Mouse (Mus musculus) hindbrain, embryonic 11.5 days (tissue): ENCODE measurements around the gene Sox5. TPM values are rescaled to one million over a fixed set of nuclear protein-coding genes. Genes with fewer than 3 reads are reported as not detected.
"Not testable (repeated sequence)": the region's sequence is repeated elsewhere in the genome, so short reads cannot be mapped to it uniquely, and the experiment has no call there.

Experiments used
- ATAC-seq: fragments of 200-750 bp; cut with Nextera tagmentation; 2 replicates; pipeline ENCODE4 v1.8.0; 2017; ENCODE audit warnings: mild to moderate bottlenecking, moderate TSS enrichment, moderate library complexity; ENCODE audit not compliant: low FRiP score
- DNase-seq: peaks from one replicate; pipeline ENCODE4 v3.0.0-alpha.2; 2015; ENCODE audit warnings: low spot score
- H3K27ac ChIP-seq: fragments of 300-500 bp; sonication (generic); 2 replicates; pipeline ENCODE4 v1.5.1; 2014; ENCODE audit warnings: mild to moderate bottlenecking, low read depth, low read length
- H3K27me3 ChIP-seq: fragments of 300-500 bp; sonication (generic); 2 replicates; pipeline ENCODE4 v1.6.1; 2014; ENCODE audit warnings: mild to moderate bottlenecking, low read length, moderate library complexity, mixed read lengths; ENCODE audit not compliant: control insufficient read depth, insufficient read depth
- H3K36me3 ChIP-seq: fragments of 300-500 bp; sonication (generic); 2 replicates; pipeline ENCODE4 v1.6.1; 2014; ENCODE audit warnings: mild to moderate bottlenecking, low read length, moderate library complexity, mixed read lengths; ENCODE audit not compliant: control insufficient read depth, insufficient read depth
- H3K4me1 ChIP-seq: fragments of 300-500 bp; sonication (generic); replicated peaks from 2 replicates; pipeline ENCODE4 v1.6.1; 2014; ENCODE audit warnings: low read length, mixed read lengths; ENCODE audit not compliant: control insufficient read depth, insufficient read depth
- H3K4me2 ChIP-seq: fragments of 300-500 bp; sonication (generic); replicated peaks from 2 replicates; pipeline ENCODE4 v1.6.1; 2014; ENCODE audit warnings: mild to moderate bottlenecking, low read depth, low read length
- H3K4me3 ChIP-seq: fragments of 300-500 bp; sonication (generic); 2 replicates; pipeline ENCODE4 v1.5.1; 2014; ENCODE audit warnings: low read depth, low read length
- H3K9ac ChIP-seq: fragments of 300-500 bp; sonication (generic); 2 replicates; pipeline ENCODE4 v1.6.1; 2014; ENCODE audit warnings: low read depth, low read length
- H3K9me3 ChIP-seq: fragments of 300-500 bp; sonication (generic); 2 replicates; pipeline ENCODE4 v1.6.1; 2016; ENCODE audit warnings: low read length; ENCODE audit not compliant: control insufficient read depth
- WGBS: fragments of 180-500 bp; shearing (Covaris S2); extraction: QIAGEN DNeasy Blood & Tissue Kit; methylation state at CpG from one replicate; pipeline ENCODE4 v1.1.7; 2014; 5-methylcytosine and 5-hydroxymethylcytosine counted together
- polyA plus RNA-seq: library from polyadenylated mRNA; unstranded; fragments of >200 nt; fragmentation: Nextera tagmentation; extraction: Ambion mirVana; gene quantifications from 2 replicates; pipeline ENCODE4 v1.2.1, GENCODE M21; 2014

The Sox5 gene
- polyA plus RNA-seq, 1 experiment from 2014 or later, result 35.0 TPM

DNA sequence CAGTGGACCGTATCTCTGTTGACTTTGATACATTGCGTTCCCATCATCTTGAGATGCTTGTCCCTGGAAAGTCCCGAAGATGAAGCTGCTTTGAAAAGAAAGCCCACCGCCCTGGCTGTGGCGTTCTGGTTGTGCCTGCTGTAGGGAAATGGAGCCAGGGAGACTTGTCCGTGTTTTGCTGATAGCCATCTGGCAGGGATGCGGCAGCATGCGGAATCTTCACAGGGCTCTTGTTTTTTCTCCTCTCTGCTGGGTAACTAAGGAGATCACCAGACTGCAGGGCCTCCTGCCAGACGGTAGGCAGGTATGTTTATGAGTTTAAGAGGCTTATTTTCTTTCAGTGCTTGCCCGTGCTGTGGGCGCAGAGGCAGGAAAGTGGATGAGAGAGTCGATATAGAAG, 499.0 kb downstream of the Sox5 start:
- no peaks in the 10 kb centered on the region for H3K9me3 ChIP-seq
- H3K36me3 ChIP-seq, result no peaks in the 10 kb centered on the region
- H3K4me3 ChIP-seq, result no peak overlapping the region
- H3K4me2 ChIP-seq, result no peak overlapping the region
- whole genome bisulfite sequencing, result 78% methylated on average over 12 of the region's 12 CpGs
- no peaks in the 10 kb centered on the region for H3K27me3 ChIP-seq
- no peak overlapping the region for H3K27ac ChIP-seq
- DNase-seq (no peak), ATAC-seq (no peak)
- no peaks in the 10 kb centered on the region for H3K4me1 ChIP-seq
- no peak overlapping the region for H3K9ac ChIP-seq

DNA sequence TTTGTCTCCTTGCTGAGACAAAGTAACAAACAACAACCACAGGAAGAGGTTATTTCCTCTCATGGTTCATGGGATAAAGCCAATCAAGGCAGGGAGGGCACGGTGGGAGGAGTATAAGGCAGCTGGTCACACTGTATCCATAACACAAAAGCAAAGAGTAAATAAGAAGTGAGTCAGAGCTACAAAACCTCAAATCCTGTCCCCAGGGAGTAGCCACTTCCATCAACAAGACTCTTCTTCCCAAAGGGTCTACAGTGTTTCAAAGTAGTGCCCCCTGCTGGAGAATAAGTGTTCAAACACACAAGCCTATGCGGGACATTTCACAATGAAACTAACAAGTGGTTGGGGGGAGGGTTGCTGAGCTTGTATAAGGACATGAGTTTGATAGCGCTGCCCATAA, 500.1 kb downstream of the Sox5 start:
- ATAC-seq, result no peak
- 97% methylated on average over 3 of the region's 3 CpGs for WGBS
- no peaks in the 10 kb centered on the region for H3K36me3 ChIP-seq

DNA sequence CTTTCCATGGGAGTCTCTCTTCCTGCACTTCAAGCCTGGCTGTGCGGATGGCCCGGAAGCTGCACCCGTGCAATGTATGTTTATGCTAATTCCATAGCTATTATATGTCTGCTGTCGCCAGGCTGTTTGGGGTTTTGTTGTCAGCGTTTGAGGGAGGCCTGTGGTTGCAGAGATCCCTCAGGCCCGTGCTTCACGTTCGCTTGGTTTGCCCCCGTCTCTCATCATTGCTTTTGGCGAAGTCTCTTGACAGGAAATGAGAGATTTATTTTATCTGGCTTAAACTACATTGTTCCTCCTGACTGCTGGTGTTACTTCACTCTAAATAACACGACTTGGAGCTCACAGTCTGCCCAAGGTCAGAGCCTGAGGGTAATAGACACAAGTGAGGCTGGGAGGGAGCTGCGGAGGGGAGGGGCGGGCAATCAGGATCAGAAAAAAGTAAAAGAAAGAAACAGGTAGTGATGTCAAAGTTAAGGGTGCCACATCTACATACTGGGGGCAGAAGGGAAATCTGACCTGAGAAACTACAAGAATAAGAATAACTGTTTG, 503.2 kb downstream of the Sox5 start:
- no peaks in the 10 kb centered on the region for H3K36me3 ChIP-seq
- whole genome bisulfite sequencing, result 72% methylated on average over 13 of the region's 13 CpGs

More for the DNA sequence above, 500.1 kb downstream of the Sox5 start:
- Histone ChIP-seq H3K4me3 (no peak overlapping the region), H3K4me1 (no peaks in the 10 kb centered on the region), H3K27me3 (no peaks in the 10 kb centered on the region), H3K9ac (no peak overlapping the region), H3K27ac (no peak overlapping the region), H3K4me2 (no peak overlapping the region), H3K9me3 (no peaks in the 10 kb centered on the region)
- no peak for DNase-seq

DNA sequence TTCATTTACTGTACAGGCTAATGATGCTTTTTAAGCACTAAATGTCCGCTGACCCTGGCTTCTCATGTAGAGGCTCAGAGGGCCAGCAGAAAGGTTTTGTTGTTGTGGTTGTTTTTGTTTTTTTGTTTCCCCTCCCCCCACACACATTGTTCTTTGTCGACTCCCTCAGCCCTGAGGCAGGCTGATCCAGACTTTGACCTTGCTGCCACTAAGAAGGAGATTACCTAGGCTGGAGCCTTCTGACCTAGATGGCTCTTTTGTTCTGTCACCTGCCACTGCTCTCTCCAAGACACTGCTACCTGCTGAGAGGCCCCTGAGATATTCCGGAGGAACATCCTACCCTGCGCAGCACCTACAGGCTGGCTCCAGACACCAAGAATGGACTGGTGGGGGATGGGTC, 508.4 kb downstream of the Sox5 start:
- H3K4me2 ChIP-seq, H3K27ac ChIP-seq, H3K36me3 ChIP-seq, H3K4me1 ChIP-seq, H3K27me3 ChIP-seq, H3K4me3 ChIP-seq, DNase-seq, H3K9me3 ChIP-seq, ATAC-seq: not testable (repeated sequence)
- 21% methylated on average over 4 of the region's 4 CpGs for WGBS
- H3K9ac ChIP-seq, result 0 out of 2 replicates have a peak overlapping the region, but pooled peaks have one; percentile 15

More for the DNA sequence above, 503.2 kb downstream of the Sox5 start:
- H3K27ac ChIP-seq, result no peak overlapping the region
- no peak overlapping the region for H3K4me2 ChIP-seq
- no peaks in the 10 kb centered on the region for H3K9me3 ChIP-seq
- DNase-seq, result no peak
- no peaks in the 10 kb centered on the region for H3K27me3 ChIP-seq
- H3K4me3 ChIP-seq, result no peak overlapping the region
- no peaks in the 10 kb centered on the region for H3K4me1 ChIP-seq
- no peak overlapping the region for H3K9ac ChIP-seq
- ATAC-seq, result no peak

DNA sequence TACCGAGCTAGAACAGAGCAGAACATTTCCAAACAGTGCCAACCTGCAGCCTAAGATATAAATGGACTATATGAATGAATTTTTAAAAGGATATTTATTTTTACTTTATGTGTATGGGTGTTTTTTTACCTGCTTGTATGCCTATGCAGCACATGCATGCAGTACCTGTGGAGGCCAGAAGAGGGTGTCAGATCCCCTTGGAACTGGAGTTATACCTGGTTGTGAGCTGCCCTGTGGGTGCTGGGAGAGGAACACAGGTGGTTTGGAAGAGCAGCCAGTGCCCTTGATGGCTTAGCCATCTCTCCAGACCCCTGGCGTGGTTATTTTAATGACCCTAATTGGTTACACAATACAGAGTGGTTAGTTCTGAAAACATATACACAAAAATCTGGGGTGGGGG, 510.5 kb downstream of the Sox5 start:
- Histone ChIP-seq H3K27ac (no peak overlapping the region), H3K4me3 (no peak overlapping the region), H3K4me1 (no peaks in the 10 kb centered on the region), H3K27me3 (no peaks in the 10 kb centered on the region), H3K4me2 (no peak overlapping the region), H3K9me3 (no peaks in the 10 kb centered on the region), H3K9ac (no peak overlapping the region), H3K36me3 (no peaks in the 10 kb centered on the region)
- no peak for ATAC-seq
- DNase-seq, result no peak
- 89% methylated on average over 2 of the region's 2 CpGs for WGBS

DNA sequence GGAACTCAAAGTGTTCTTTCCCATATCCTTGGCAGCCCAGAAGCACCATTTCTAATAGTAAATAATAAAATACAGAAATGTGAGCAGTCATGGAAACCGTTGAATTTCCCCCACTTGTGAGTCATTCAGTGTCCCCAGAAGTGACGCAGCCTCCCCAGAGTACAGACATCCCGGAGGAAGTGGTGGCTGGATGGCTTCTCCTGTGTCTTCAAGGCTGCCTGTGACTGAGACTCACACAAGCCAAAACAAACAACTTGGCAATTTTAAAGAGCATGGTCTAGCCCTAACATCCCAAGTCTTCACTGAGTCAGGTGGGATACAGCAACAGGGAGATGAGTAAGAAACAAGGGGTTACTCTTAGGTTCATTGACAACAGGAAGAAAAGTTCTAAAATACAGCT, 511.5 kb downstream of the Sox5 start:
- 89% methylated on average over 3 of the region's 3 CpGs for WGBS
- Histone ChIP-seq H3K4me3 (no peak overlapping the region), H3K36me3 (no peaks in the 10 kb centered on the region), H3K27ac (no peak overlapping the region), H3K4me2 (no peak overlapping the region), H3K4me1 (no peaks in the 10 kb centered on the region), H3K9ac (no peak overlapping the region), H3K9me3 (no peaks in the 10 kb centered on the region), H3K27me3 (no peaks in the 10 kb centered on the region)
- DNase-seq, result no peak
- no peak for ATAC-seq

DNA sequence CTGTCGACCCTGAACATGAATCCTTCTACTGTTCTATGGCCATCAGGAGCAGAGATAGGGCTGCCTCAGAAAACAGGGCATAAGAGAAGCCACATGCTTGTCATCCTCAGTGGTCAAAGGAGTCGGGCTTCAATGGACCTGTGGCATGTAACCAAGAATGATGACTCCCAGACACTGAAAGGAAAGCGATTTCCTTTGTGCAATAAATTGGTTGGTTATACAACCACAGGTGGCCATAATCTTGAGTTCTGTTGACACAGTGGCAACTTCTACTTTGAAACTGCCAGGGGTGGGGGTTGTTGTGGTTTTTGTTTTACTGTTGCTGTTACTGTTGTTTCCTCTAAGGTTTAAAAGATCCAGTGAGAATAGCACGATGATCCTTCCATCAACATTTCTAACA, 512.1 kb downstream of the Sox5 start:
- no peak overlapping the region for H3K9ac ChIP-seq
- H3K27me3 ChIP-seq, result no peaks in the 10 kb centered on the region
- H3K4me3 ChIP-seq, result no peak overlapping the region
- no peaks in the 10 kb centered on the region for H3K36me3 ChIP-seq
- no peak overlapping the region for H3K27ac ChIP-seq
- WGBS, result 70% methylated on average over 4 of the region's 4 CpGs
- DNase-seq (no peak), ATAC-seq (no peak)
- H3K4me1 ChIP-seq, result no peaks in the 10 kb centered on the region
- H3K9me3 ChIP-seq, result no peaks in the 10 kb centered on the region
- no peak overlapping the region for H3K4me2 ChIP-seq

DNA sequence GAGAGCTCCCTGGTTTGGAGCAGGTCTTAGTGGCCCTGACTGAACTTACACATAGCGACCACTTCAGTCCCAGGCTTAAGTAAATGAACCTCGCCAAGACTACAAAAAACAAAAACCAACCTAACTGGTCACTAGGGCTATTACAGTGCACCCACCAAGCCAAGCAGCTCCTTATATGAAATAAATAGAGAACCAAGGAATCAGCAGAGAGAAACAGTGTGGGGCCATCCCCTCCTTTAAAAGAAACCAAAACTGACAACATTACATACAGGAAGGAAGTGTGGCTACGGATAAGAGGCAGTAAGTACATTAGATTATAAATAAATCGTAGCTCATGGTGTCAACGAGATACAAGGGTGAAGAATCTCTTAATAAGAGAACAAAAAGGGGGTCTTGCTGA, 516.0 kb downstream of the Sox5 start:
- 85% methylated on average over 5 of the region's 5 CpGs for WGBS
- Histone ChIP-seq H3K27ac (no peak overlapping the region), H3K27me3 (no peaks in the 10 kb centered on the region), H3K9me3 (no peaks in the 10 kb centered on the region), H3K4me3 (no peak overlapping the region), H3K36me3 (no peaks in the 10 kb centered on the region), H3K9ac (no peak overlapping the region), H3K4me1 (no peaks in the 10 kb centered on the region), H3K4me2 (no peak overlapping the region)
- ATAC-seq (no peak), DNase-seq (no peak)

DNA sequence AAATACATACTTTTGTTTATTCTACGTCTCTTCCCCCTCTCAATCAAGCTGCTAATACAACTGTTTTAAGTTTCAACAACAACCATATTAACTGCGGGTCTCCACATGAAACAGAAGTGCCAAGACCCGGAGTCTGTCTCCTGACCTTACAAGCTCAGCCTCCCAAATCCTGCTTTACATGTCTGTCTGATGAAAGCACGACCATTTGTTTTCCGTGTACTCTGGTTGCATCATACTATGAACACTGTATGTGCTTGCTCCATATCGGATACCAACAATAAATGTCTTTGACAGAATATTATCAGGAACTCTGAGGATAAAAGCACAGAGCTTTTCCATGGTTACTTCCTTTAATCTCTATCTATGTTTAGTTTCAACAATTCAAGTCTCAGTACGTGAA, 516.8 kb downstream of the Sox5 start:
- Histone ChIP-seq H3K27ac (no peak overlapping the region), H3K27me3 (no peaks in the 10 kb centered on the region), H3K4me1 (no peaks in the 10 kb centered on the region), H3K9me3 (no peaks in the 10 kb centered on the region), H3K36me3 (no peaks in the 10 kb centered on the region), H3K4me3 (no peak overlapping the region), H3K9ac (no peak overlapping the region), H3K4me2 (no peak overlapping the region)
- ATAC-seq (no peak), DNase-seq (peak; percentile 33)
- 65% methylated on average over 7 of the region's 7 CpGs for WGBS
